Mouse (Mus musculus): Measurements from ENCODE around the gene Dcaf4. TPM values are rescaled to one million over a fixed set of nuclear protein-coding genes. Genes with fewer than 3 reads are reported as not detected.

The Dcaf4 gene
- total RNA-seq, 4 experiments from 2014 or later = 29.4 to 35.6 (median 30.6) TPM

DNA sequence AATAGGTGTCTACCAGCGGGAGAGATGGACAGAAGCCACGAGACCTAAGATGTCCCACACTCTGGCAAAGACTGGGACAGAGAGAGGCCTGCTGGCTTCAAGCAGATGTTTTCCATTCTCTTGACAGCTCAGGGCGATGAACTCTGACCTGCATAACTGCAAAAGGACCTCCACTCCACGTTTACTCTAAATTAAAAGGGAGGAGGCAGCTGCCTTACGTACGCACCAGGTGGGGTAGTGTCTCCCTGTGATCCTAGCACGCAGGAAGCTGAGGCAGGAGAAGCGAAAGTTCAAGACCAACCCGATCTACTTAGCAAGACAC lies 24.3 kb upstream of the Dcaf4 start:
- DNase-seq (ENCODE audit: low spot score in 2 of 2) = no peak

DNA sequence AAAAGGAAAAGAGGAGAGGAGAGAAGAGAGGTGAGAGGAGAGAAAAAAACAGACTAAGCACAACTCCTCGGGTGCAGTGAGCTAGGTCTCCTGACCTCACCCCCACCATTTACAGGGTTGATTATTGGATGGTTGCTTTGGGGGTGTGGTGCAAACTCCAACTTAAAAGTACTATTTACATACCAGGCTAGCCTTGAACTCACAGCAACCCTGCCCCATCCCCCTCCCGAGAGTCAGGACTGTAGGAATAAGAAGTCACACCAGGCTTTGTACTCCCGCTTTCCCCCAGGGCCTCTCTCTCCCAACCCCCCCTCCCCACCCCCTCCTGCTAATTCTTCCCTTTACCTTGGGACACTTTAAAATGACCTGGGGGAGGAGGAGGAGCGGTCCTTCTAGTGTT lies 23.9 kb upstream of the Dcaf4 start:
- DNase-seq (ENCODE audit: low spot score in 2 of 2) = no peak

DNA sequence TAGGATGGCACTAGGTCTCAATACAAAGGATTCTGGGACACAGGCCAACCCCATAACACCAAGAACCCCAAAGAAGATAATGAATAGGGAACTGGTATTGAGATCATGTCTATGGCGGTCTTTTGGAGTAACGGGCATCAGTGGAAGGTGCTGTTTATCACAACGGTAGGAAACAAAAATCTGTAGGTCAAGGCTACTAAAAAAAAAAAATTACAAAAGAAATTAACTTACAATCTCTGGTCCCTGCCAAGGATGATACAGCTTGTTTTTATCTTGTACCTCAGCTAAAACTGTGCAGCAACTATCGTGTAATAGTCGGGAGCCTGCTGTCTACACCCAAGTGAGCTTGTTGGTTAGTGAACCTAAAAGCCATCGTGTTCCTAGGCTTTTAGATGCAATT lies 23.5 kb upstream of the Dcaf4 start:
- no peak for DNase-seq (ENCODE audit: low spot score in 2 of 2)

DNA sequence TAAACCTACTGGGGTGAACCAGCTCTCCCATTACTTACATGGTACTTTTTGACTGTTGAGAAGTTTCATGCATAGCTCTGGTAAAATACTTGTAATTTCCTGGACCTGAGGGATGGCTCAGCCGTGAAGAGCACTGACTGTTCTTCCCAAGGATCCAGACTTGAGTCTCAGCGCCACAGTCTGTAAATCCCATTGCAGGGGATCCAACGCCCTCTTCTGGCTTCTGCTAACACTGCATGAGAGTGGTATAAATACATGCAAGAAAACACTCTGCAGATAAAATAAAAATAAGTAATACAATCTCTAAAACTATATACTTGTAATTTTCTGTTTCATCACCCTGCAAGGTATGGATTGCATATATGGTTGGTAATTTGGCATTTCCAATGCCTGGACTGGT lies 22.3 kb upstream of the Dcaf4 start:
- no peak for DNase-seq (ENCODE audit: low spot score in 2 of 2)

DNA sequence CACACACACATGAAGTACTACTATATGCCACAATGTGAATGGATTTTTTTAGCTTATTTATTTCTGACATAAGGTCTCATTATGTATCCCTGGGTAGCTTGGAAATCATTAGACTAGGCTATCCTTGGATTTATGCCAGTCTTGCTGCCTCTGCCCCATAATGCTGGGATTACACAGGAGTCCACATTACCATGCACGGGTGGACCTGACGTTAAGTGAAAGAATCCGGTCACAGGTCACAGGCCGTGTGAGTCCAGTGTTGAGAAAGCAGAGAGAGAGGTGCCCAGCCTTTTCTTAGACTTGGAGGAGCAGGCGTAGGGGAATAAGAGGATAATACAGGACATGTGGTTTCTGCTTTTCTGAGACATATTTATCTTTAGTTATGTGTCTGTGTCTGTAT lies 21.0 kb upstream of the Dcaf4 start:
- DNase-seq (ENCODE audit: low spot score in 2 of 2) = no peak

DNA sequence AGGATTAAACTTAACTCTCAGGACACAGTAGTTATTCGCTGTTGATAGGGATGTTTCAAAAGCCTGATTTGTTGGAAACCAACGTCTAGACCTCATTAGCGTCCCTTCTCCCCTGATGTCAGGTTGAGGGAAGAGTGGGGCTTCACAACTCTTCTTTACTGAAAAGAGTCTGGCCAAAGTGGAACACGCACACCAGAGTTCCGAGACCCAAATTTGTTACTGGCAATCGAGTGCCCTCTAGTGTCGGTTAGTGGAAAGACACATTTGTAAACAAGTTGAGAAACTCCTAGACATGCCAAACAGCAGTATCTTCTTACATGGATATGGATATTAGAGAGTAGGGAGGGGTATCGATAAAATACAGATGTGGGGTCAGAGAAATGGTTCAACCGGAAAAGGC lies 18.1 kb upstream of the Dcaf4 start:
- peak in 1 of 2 experiments; percentile 62 for DNase-seq (ENCODE audit: low spot score in 2 of 2)

DNA sequence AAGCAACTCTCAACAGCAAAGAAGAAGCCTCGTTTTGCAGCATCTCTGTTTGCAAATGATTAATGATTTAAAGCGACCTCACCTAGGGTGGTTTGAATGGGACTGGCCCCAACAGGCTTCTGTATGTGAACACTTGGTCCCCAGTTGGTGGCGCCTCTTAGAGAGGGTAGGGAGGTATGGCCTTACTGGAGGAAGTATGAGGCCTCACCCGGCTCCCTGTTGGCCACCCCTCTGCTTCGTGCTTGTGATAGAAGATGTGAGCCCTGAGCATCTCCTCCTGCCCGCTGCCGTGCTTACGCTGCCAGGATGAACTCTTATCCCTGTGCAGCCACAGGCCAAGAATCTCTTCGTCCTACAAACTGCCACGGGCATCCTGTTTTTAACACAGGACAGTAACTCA lies 13.7 kb upstream of the Dcaf4 start:
- no peak for DNase-seq (ENCODE audit: low spot score in 2 of 2)

DNA sequence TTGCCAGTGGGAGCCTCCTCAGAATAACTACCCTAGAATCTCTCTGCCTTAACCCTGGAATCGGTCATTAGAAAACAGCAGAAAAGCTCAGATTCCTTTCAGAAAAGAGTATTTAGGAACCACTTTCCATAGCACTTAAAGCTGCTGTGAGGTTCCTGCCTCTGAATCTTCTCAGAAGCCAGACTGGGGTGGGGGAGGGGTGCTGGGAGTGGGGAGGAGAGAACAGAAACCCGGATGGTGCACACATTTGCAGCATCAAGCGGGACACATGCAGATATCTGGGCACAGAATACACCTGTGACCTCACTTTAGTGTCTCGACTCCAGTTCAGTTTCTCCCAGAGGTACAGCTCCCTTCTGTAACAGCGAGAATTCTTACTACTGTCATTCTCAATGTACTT lies 9.7 kb upstream of the Dcaf4 start:
- DNase-seq (ENCODE audit: low spot score in 2 of 2) = no peak

DNA sequence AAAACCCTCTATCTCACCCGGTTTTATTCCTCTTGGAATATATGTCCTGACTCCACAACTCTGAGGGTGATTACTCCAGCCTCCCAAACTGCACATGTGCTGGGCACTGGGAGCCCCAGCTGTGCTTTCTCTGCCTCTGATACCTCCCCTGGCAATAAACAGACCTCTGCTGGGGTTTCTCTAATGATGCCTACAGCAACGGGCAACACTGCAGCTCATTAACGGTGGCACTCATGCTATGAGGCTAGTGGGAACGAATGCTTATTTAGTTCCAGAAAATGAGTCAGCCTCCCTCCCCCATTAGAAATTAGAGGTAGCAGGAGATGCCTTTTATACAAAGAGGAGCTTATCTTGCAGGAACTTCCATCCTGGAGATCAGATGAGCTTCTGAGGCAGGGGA lies 7.5 kb upstream of the Dcaf4 start:
- DNase-seq (ENCODE audit: low spot score in 2 of 2) = no peak

DNA sequence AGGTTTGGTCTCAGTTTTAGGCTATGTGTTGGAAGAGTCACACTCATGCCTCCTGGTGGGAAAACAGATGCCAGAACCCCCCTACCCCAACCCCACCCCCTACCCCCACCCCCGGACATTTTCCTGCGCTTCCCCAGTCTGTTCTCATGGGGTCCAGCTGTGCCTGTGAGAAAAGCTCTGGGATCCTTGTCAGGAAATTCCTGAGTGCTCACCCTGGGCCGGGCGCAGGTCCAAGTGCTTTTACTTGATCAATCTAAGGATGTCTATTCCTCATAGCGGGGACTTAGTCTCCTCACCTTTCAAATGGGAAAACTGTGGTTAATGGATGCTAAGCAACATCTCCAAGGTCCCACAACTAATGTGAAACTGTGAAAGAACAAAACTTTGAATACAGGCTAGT lies 7.1 kb upstream of the Dcaf4 start:
- DNase-seq (ENCODE audit: low spot score in 2 of 2) = no peak

DNA sequence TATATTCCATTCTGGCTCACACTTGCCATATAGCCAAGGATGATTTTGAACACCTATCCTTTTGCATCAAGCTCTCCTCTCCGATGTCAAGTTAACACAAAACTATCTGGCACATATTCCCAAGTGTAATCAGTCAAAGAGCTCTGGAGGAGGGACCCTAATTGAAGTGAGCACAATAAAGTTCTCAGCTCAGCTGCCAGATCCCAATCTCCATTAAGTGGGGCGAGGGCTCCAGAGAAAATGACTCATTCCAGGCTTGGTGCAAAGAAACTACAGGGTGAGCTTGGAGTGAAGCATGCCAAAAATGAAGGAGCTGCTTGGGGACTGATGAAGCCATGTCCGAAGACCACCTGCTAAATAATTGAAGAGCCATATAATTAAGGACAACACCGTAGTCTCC lies 6.0 kb upstream of the Dcaf4 start:
- DNase-seq (ENCODE audit: low spot score in 2 of 2) = no peak

DNA sequence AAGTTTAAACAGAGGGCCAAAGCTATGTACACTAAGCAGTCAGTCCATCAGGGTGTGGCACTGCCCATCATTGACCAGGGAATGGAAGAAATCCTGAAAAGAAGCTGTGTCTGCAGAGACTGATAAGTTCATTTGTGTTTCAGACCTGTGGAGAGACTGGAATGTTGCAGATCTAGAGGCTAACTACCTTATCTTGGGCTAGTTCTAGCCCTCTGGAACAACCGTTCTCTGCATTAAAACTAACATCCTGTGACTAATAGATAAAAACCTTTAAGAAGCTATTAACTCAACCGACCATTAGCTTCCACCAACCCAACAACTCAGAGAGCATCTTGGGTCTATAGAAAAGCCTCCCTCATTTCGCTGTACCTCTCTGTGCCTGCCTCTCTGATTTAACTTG lies 2.7 kb upstream of the Dcaf4 start:
- no peak for DNase-seq (ENCODE audit: low spot score in 2 of 2)

DNA sequence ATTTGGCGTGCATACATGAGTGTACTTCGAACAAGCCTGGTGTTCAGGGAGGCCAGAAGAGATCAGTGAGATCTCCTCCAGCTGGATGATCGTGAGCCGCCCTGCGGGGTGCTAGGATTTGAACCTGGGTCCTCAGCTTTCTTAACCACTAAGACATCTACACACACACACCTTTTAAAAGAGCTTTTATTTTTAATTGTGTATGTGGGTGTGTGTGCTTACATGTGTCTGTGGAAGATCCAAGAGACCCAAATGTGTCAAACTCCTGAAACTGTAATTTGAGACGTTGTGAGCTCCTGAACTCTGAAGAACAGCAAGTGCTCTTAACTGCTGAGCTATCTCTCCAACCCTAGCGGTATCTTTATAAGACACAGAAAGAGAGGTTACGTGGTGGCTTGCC lies 817 bp downstream of the Dcaf4 start:
- DNase-seq (ENCODE audit: low spot score in 2 of 2) = no peak

DNA sequence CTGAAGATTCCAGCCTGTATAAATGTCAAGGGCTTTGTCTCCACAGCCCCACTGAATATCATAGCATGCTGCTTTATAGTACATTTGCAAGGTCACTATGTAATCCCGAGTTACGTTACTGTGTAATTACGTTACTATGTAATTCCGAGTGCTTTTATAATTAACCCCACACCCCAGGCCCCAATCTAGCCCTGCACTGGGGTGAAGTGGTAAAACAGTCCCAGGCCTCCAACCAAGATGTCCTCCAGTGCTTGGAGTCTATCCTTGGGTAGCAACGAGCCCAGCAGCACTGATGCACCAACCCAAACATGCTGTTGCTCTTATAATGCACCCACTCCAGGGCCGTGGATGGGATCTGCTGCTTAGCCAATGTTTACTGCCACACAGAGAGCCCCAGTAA lies 2.8 kb downstream of the Dcaf4 start:
- DNase-seq (ENCODE audit: low spot score in 2 of 2) = no peak

DNA sequence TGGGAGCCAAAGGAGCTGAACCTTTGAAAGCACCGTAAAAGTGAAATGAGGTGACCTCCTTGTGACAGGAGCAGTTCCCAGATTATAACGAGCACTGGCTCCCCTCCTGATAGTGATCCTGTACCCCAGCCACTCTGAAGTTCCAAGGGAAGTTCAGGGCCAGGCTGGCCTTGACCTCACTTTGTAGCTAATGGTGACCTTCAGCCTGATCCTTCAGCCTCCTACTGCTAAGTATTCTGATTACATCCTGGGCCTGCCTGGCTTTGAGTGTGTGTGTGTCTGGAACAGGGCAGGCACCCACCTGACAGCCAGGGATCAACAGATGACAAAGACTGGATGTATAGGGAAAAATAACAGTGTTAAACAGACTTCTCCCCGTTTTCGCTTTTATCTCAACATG lies 3.6 kb downstream of the Dcaf4 start:
- DNase-seq (ENCODE audit: low spot score in 2 of 2) = no peak

DNA sequence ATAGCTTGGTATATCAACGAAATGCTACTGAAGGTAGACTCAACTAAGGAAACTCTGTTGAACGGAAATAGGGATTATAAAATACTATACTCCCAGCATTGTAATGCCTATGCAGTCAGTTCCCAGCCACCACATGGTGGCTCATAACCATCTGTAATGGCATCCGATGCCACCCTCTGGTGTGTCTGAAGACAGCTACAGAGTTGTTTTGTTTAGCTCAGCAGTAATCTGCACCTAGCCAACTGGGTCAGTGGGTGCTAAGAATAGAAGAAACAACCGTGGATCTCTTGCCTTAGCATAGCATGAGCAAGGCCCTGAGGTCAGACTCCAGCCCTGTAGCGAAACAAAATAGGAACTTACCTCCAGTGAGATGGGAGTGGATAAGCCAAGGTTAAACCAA lies 4.1 kb downstream of the Dcaf4 start:
- DNase-seq (ENCODE audit: low spot score in 2 of 2) = no peak

DNA sequence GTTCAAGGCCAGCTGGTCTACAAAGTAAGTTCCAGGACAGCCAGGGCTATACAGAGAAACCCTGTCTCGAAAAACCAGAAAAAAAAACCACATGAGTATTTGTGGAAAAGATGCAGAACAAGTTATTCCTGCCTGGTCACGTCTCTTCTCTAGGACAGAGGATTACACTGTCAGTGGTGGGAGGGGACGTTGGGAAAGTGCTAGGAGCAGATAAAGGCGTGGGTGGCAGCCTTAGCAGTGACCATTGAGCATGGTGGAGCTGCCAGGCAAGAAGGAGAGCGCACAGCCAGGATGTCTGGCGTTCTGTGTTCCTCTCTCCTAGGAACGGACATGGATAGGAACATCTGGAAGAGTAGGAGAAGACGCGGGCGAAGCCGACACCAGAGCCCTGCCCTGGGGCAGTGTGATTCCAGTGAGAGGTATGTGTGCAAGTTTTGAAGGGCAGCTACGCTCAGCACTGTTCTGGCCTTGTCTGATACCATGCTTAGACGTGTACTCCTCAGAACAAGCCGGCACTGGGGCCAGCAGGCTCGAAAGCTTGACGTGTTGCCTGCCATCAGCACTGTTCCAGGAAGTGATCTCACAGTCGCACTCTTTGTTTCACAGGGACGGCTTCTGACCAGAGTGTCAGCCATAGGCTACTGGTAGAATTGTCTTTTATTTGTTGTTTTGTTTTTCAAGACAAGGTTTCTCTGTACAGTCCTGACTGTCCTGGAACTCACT lies 5.7 kb downstream of the Dcaf4 start:
- DNase-seq (ENCODE audit: low spot score in 2 of 2) = no peak

DNA sequence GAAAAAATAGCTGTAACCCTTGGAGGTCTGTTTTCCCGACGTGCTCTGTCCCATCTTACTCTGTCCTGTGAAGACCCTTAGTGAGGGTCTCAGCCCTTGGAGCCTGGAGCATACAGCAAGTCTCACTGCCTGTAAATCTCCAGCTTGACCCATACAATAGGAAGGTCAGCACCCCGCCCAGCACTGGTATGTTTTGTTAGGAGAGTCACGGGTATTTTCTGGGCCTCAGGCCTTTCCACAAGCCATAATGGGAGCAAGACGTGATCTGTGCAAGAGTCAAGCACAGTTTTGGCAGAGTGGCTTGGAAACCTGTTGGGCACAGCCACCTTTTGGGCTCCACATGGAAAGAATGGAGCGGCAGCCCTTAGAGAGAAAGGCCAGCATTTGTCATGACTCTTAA lies 7.5 kb downstream of the Dcaf4 start:
- no peak for DNase-seq (ENCODE audit: low spot score in 2 of 2)

DNA sequence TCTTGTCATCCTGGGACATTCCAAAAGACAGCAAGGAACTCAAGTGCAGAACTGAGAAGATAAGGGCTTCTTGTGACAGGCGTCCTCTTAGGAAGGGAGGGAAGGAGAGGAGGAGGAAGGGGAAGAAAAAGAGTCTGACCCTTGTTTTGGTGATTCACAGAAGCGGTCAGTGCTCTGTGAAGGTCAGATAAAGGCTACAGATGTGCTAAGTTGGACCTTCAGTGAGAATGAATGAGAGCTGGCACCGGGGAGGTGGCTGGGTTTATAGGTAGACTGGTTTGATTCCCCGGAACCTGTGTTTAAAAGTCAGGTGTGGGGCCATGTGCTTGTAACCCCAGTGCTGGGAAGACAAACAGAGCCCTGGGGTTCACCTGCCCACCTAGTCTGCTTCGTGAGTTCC lies 8.4 kb downstream of the Dcaf4 start:
- no peak for DNase-seq (ENCODE audit: low spot score in 2 of 2)

DNA sequence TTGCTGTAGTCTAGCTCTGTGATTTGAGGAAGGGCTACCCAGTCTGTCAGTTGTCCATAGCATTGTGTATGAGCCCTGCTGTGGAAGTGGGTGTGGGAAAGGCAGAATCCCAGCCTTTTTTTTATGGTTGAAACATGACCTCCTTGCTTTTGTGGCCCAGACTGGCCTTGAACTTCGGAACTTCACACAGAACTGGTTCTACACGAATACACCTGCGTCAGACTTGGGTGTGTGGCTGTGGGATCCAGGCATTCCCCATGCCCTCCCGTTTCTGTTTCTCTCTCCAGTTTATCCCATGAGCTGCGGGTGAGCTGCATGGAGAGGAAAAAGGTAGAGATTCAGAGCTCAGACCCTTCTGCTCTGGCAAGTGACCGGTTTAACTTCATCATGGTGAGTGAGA lies 11.7 kb downstream of the Dcaf4 start:
- no peak for DNase-seq (ENCODE audit: low spot score in 2 of 2)

DNA sequence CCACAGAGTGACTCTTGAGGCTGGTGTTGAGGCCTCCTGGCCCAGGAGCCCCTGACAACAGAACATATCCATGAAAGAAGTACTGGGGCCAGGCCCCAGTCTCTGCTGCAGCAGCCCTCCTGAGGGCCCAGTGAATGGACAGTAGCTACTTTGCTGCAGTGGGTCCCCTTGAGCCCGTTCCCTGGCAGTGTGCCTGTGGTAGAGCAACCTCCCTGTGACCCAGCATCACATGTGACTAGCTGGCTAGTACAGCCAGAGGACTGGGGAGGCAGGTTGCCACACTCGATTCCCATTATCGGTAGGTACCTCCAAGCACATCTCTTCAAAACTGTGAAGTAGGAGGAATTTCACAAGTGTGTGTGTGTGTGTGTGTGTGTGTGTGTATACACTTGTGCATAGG lies 12.7 kb downstream of the Dcaf4 start:
- no peak for DNase-seq (ENCODE audit: low spot score in 2 of 2)

DNA sequence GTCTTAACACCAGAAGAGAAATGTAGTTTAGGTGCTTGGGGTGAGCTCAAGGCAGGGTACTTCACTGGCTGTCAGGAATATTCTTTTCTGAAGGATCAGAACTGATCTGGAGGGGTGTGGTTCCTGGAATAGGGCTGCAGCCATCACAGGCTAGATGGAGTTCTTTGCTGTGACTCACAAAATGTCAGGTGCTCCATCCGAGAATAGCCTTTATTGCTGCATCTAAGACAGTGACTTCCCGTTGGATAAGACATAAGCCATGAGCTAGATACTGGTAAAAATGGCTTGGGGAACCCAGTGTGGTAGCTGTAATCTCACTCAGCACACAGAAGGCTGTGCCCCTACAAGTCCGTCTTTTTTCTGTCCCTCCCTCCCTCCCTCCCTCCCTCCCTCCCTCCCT lies 13.9 kb downstream of the Dcaf4 start:
- DNase-seq (ENCODE audit: low spot score in 2 of 2) = no peak

DNA sequence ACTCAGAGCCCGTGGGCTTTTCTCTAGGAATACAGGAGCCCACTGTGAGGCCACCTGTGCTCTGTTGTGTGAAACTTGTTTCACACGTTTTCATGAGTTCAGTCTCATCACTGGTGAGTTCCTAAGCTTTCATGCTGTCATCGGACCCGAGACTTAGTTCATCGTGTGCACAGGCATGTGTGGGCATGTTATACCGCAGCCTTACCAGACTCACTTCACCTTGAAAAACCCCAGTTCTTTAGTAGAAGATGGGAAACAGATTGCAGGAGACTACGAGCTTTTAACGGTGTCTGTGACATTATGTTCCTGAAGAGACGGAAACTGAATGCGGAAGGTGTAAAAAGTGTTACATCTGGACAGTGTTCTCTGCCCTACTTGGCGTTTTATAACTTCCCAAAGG lies 15.2 kb downstream of the Dcaf4 start:
- DNase-seq (ENCODE audit: low spot score in 2 of 2) = no peak

DNA sequence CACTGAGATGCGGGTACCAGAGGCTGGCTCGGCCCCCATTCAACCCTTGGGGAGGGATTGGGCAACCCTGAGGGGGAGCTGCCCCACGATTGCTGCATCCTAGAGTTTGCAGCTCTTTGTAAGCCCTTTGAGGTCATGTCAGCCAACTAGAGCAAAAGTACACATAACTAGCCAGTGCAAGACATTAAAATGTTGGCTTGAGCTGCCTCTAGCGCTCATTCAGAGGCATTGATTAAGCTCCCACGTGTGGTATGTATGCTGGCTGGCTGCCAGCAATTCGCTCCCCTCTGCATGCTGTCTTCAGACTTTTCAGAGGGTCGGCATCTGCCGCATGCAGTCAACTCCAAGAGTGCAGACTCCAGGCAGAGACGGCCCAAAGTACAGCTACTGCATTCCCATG lies 15.8 kb downstream of the Dcaf4 start:
- no peak for DNase-seq (ENCODE audit: low spot score in 2 of 2)
